ENCODE assay signal across 22 mouse cellular contexts in the genomic region with DNA sequence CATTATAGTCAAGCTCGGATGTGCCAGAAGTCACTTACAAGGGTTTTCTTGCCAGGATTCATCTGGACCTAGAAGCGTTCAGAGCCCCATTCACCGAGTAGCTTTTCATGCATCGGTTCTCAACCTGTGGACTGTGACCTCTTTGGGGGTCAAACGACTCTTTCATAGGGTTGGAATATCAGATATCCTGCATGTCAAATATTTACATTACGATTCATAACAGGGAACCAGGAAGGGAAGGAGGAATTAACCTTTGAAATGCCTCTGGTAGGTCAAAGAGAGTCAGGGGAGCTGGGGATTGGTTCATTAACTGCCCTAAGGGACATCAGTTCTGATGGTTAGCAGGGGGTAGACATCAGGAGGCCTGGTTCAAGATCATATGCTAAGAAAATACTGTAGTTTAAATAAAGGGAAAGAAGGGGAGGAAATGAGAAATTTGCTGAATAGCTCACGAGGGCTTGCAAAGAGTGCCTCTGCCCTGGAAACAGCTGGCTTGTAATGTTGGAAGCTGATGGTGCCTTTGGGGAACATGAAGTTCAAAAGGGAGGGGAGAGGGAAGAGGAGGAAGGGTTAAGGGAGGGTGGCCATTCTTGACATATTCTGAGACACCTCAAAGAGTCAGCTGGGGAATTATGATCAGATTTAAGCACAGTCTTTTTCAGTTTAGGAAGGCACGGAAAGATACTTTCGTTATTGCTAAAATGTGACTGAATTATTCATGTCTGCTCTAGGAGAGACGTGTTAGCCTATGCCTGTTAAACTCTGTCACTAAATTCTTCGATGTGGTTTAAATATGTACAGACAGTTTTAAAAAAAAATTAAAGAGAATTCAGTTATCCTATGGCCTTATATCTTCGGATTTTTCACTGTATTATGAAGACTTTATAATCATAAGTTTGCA.
DNase-seq lines count a peak whose midpoint lies in the region; ATAC-seq and TF ChIP-seq lines count a peak whose summit lies in the region.
"Had no signal": no experiment of that assay in that cellular context is flagged by ENCODE, and none has a peak within 500 bp of the region (broad histone marks: within the 10 kb centered on the region; RNA-seq: fewer than 3 reads in every experiment).

No protein-coding gene starts in this region.

- no peaks in the 10 kb centered on the region for H3K36me3 ChIP-seq in intestine, embryonic 15.5 days
- no peaks in the 10 kb centered on the region for H3K36me3 ChIP-seq in intestine, postnatal 0 days (ENCODE audit: control insufficient read depth, insufficient read depth)
- no peaks in the 10 kb centered on the region for H3K36me3 ChIP-seq in CH12.LX (replicated peaks in 1 of 2; ENCODE audit: control insufficient read depth in 1 of 2, insufficient read depth in 1 of 2, low read length in 1 of 2)
- no peaks in the 10 kb centered on the region for H3K36me3 ChIP-seq in intestine, embryonic 16.5 days (ENCODE audit: control insufficient read depth, insufficient read depth, low read length)
- H3K36me3 ChIP-seq: forebrain, embryonic 15.5 days; heart, embryonic 15.5 days had no signal

- H3K27ac ChIP-seq in intestine, embryonic 15.5 days, result no peak overlapping the region
- H3K27ac ChIP-seq in intestine, postnatal 0 days (ENCODE audit: low read depth, low read length), result no peak overlapping the region
- H3K27ac ChIP-seq in CH12.LX (ENCODE audit: insufficient read depth, low read depth), result no peak overlapping the region
- no peak overlapping the region for H3K27ac ChIP-seq in brown adipose tissue, adult 24 weeks (replicated peaks; ENCODE audit: low read depth, low read length)
- H3K27ac ChIP-seq in intestine, embryonic 16.5 days (ENCODE audit: low read length), result no peak overlapping the region
- H3K27ac ChIP-seq: forebrain, embryonic 15.5 days; heart, embryonic 15.5 days; hindbrain, embryonic 14.5 days; layer of hippocampus, adult 2 months had no signal

- 53% methylated on average over 12 of the region's 12 CpGs for WGBS in intestine, embryonic 15.5 days
- WGBS in intestine, postnatal 0 days, result 50% methylated on average over 12 of the region's 12 CpGs
- WGBS in intestine, embryonic 16.5 days, result 55% methylated on average over 12 of the region's 12 CpGs

- DNase-seq in CH12.LX (ENCODE audit: extremely low read depth), result no peak
- DNase-seq in right cerebral cortex, adult 2 months (ENCODE audit: low spot score in 2 of 2), result no peak
- no peak for DNase-seq in layer of hippocampus, adult 9-10 months (ENCODE audit: low spot score)
- DNase-seq: adrenal gland, adult 8-10 months; cerebellum, adult 2 months; cerebellum, postnatal 36 days; gastrocnemius, postnatal 25 days; heart, postnatal 36 days; kidney, postnatal 25 days; layer of hippocampus, postnatal 36 days; lung, postnatal 10 days; thymus, adult 2 months; thymus, postnatal 4 days had no signal

- H3K79me2 ChIP-seq in CH12.LX (replicated peaks; ENCODE audit: control insufficient read depth, extremely low read depth, insufficient read depth, poor library complexity, severe bottlenecking), result no peaks in the 10 kb centered on the region

- TF ChIP-seq EP300 in CH12.LX (IDR thresholded peaks at IDR 0.05; ENCODE audit: low read length), result peak; percentile 57; the same call in 1 of the 2 replicates

- no peak overlapping the region for H3K4me3 ChIP-seq in intestine, embryonic 15.5 days (replicated peaks)
- H3K4me3 ChIP-seq in intestine, postnatal 0 days (ENCODE audit: low read depth, low read length), result no peak overlapping the region
- no peak overlapping the region for H3K4me3 ChIP-seq in CH12.LX (replicated peaks in 1 of 3; ENCODE audit: low read depth in 2 of 3, low read length in 2 of 3, poor library complexity in 1 of 3)
- peak overlapping the region; percentile 48 for H3K4me3 ChIP-seq in brown adipose tissue, adult 24 weeks (ENCODE audit: insufficient read depth, low read depth, low read length)
- H3K4me3 ChIP-seq in intestine, embryonic 16.5 days (ENCODE audit: low read length), result no peak overlapping the region
- H3K4me3 ChIP-seq: forebrain, embryonic 15.5 days; heart, embryonic 15.5 days; layer of hippocampus, adult 2 months had no signal

- H3K4me1 ChIP-seq in intestine, embryonic 15.5 days (replicated peaks), result no peaks in the 10 kb centered on the region; the same call in 1 of the 2 replicates
- peaks cover 6% of the 10 kb centered on the region; the same call in 1 of the 2 replicates for H3K4me1 ChIP-seq in intestine, postnatal 0 days (replicated peaks; ENCODE audit: control insufficient read depth, insufficient read depth, low read length)
- H3K4me1 ChIP-seq in CH12.LX (ENCODE audit: control insufficient read depth in 1 of 2, insufficient read depth in 2 of 2), result no peaks in the 10 kb centered on the region
- no peaks in the 10 kb centered on the region for H3K4me1 ChIP-seq in brown adipose tissue, adult 24 weeks (ENCODE audit: control insufficient read depth, insufficient read depth, insufficient read length, low read length)
- H3K4me1 ChIP-seq in intestine, embryonic 16.5 days (ENCODE audit: control insufficient read depth, insufficient read depth, low read length), result peaks cover 7% of the 10 kb centered on the region
- H3K4me1 ChIP-seq: heart, embryonic 15.5 days had no signal

- no peak for TF ChIP-seq CTCF in intestine, postnatal 0 days (IDR thresholded peaks at IDR 0.05; ENCODE audit: low read depth)
- no peak for TF ChIP-seq CTCF in CH12.LX (conservative IDR thresholded peaks at IDR 0.05 in 1 of 2, IDR thresholded peaks at IDR 0.05 in 1 of 2; ENCODE audit: low read depth in 2 of 2, low read length in 2 of 2)

- H3K27me3 ChIP-seq in intestine, embryonic 15.5 days (replicated peaks), result no peaks in the 10 kb centered on the region
- H3K27me3 ChIP-seq in intestine, postnatal 0 days (replicated peaks; ENCODE audit: control insufficient read depth, insufficient read depth, low read length), result no peaks in the 10 kb centered on the region
- H3K27me3 ChIP-seq in CH12.LX (replicated peaks), result no peaks in the 10 kb centered on the region
- no peaks in the 10 kb centered on the region for H3K27me3 ChIP-seq in intestine, embryonic 16.5 days (replicated peaks; ENCODE audit: control insufficient read depth, insufficient read depth, low read length)
- H3K27me3 ChIP-seq: forebrain, embryonic 15.5 days; heart, embryonic 15.5 days had no signal

- TF ChIP-seq RAD21 in CH12.LX (IDR thresholded peaks at IDR 0.05; ENCODE audit: low read depth, low read length), result no peak

- no peak overlapping the region for H3K9ac ChIP-seq in intestine, embryonic 15.5 days
- H3K9ac ChIP-seq in intestine, postnatal 0 days (ENCODE audit: low read depth, low read length), result no peak overlapping the region
- no peak overlapping the region for H3K9ac ChIP-seq in CH12.LX (ENCODE audit: insufficient read depth, low read depth)
- H3K9ac ChIP-seq in intestine, embryonic 16.5 days (ENCODE audit: low read depth, low read length), result no peak overlapping the region
- H3K9ac ChIP-seq: forebrain, embryonic 15.5 days; heart, embryonic 15.5 days; hindbrain, embryonic 14.5 days had no signal

- in situ Hi-C loops in CH12.LX (cut with MboI; ENCODE audit: low pct_ligation_motif_present, low pct_unique_long_range_greater_than_20kb, low sequenced_read_pairs), result no loop called here

- H3K4me2 ChIP-seq in intestine, embryonic 15.5 days (replicated peaks), result no peak overlapping the region
- no peak overlapping the region for H3K4me2 ChIP-seq in intestine, postnatal 0 days (replicated peaks; ENCODE audit: low read depth)
- peak overlapping the region; percentile 78; the same call in 1 of the 2 replicates for H3K4me2 ChIP-seq in CH12.LX (ENCODE audit: insufficient read depth, low read depth, poor library complexity, severe bottlenecking)
- no peak overlapping the region for H3K4me2 ChIP-seq in intestine, embryonic 16.5 days (ENCODE audit: low read depth, low read length)
- H3K4me2 ChIP-seq: forebrain, embryonic 15.5 days; heart, embryonic 15.5 days; hindbrain, embryonic 14.5 days had no signal

- dilution Hi-C loops in CH12.LX (cut with MboI; ENCODE audit: extremely low pct_ligation_motif_present, extremely low pct_unique_long_range_greater_than_20kb, low sequenced_read_pairs), result no loop called here

- no peak for TF ChIP-seq POLR2A in CH12.LX (IDR thresholded peaks at IDR 0.05; ENCODE audit: low read depth, low read length)

- H3K9me3 ChIP-seq in intestine, embryonic 15.5 days, result no peaks in the 10 kb centered on the region
- no peaks in the 10 kb centered on the region for H3K9me3 ChIP-seq in intestine, postnatal 0 days (ENCODE audit: control insufficient read depth)
- no peaks in the 10 kb centered on the region for H3K9me3 ChIP-seq in CH12.LX (replicated peaks; ENCODE audit: low read length)
- no peaks in the 10 kb centered on the region for H3K9me3 ChIP-seq in intestine, embryonic 16.5 days (ENCODE audit: control insufficient read depth, low read length)
- H3K9me3 ChIP-seq: forebrain, embryonic 15.5 days; heart, embryonic 15.5 days had no signal

- peak; percentile 62; the same call in 1 of the 2 replicates for ATAC-seq in intestine, embryonic 15.5 days
- no peak for ATAC-seq in intestine, postnatal 0 days
- peak; percentile 55 for ATAC-seq in intestine, embryonic 16.5 days
- ATAC-seq: activated CD4-positive, CD25-positive, alpha-beta regulatory T cell, adult 4 months; forebrain, embryonic 15.5 days had no signal

TF ChIP-seq in CH12.LX, 34 proteins besides CTCF, POLR2A, EP300 and RAD21:
- TF ChIP-seq NRF1 (IDR thresholded peaks at IDR 0.05; ENCODE audit: low read depth, low read length), result no peak
- peak; percentile 33; the same call in 1 of the 2 replicates for TF ChIP-seq IRF4 (IDR thresholded peaks at IDR 0.05; ENCODE audit: low read depth, low read length)
